Mouse (Mus musculus): ENCODE results near the gene Fthl17c. TPM values are rescaled to one million over a fixed set of nuclear protein-coding genes. Genes with fewer than 3 reads are reported as not detected.
"Not testable (repeated sequence)": the region's sequence is repeated elsewhere in the genome, so short reads cannot be mapped to it uniquely, and the experiment has no call there.

Fthl17c gene
- polyA plus RNA-seq (2015; fragmentation: Nextera tagmentation; extraction: Ambion mirVana): not detected in 2 replicates

GRCm38 (mm10) chrX:8976459-8976858 is at the start of gene Fthl17c:
Gene Fthl17c (minus strand): TSS chrX:8976559.
- no CpG with 5 or more reads among the region's 11 CpGs for WGBS
- not testable (repeated sequence) for H3K27me3 ChIP-seq; ATAC-seq (ENCODE audit: insufficient number of reproducible peaks, low FRiP score, low TSS enrichment, low read depth); H3K4me3 ChIP-seq (replicated peaks); H3K9ac ChIP-seq; H3K9me3 ChIP-seq (replicated peaks); H3K4me1 ChIP-seq; H3K4me2 ChIP-seq (replicated peaks); H3K27ac ChIP-seq (replicated peaks); H3K36me3 ChIP-seq

- ATAC-seq (ENCODE audit: insufficient number of reproducible peaks, low FRiP score, low TSS enrichment, low read depth): no peak
- H3K27me3 ChIP-seq: no peaks in the 10 kb centered on the region
- no peaks in the 10 kb centered on the region for H3K4me1 ChIP-seq
- no peak overlapping the region for H3K27ac ChIP-seq (replicated peaks)
- H3K9ac ChIP-seq: no peak overlapping the region
- H3K4me2 ChIP-seq (replicated peaks): no peak overlapping the region
- 63% methylated on average over 10 of the region's 10 CpGs for WGBS
- H3K36me3 ChIP-seq: no peaks in the 10 kb centered on the region
- H3K4me3 ChIP-seq (replicated peaks): no peak overlapping the region
- H3K9me3 ChIP-seq (replicated peaks): no peaks in the 10 kb centered on the region
Observed at GRCm38 (mm10) chrX:9019481-9019880, 43.1 kb upstream of the Fthl17c start.

- Histone ChIP-seq H3K4me2 (replicated peaks) (no peak overlapping the region), H3K27ac (replicated peaks) (no peak overlapping the region), H3K9me3 (replicated peaks) (no peaks in the 10 kb centered on the region), H3K9ac (no peak overlapping the region), H3K4me1 (no peaks in the 10 kb centered on the region), H3K4me3 (replicated peaks) (no peak overlapping the region), H3K36me3 (no peaks in the 10 kb centered on the region), H3K27me3 (no peaks in the 10 kb centered on the region)
- 64% methylated on average over 1 of the region's 1 CpGs for WGBS
- no peak for ATAC-seq (ENCODE audit: insufficient number of reproducible peaks, low FRiP score, low TSS enrichment, low read depth)
Observed at GRCm38 (mm10) chrX:9016079-9016478, 39.7 kb upstream of the Fthl17c start.

GRCm38 (mm10) chrX:8986655-8987054 is 10.3 kb upstream of the Fthl17c start, which contains the start of gene Fthl17d:
Gene Fthl17d (minus strand): TSS chrX:8986755.
- H3K9ac ChIP-seq; H3K9me3 ChIP-seq (replicated peaks); ATAC-seq (ENCODE audit: insufficient number of reproducible peaks, low FRiP score, low TSS enrichment, low read depth); H3K36me3 ChIP-seq; H3K4me2 ChIP-seq (replicated peaks); H3K4me1 ChIP-seq; H3K27me3 ChIP-seq; H3K27ac ChIP-seq (replicated peaks); H3K4me3 ChIP-seq (replicated peaks): not testable (repeated sequence)
- WGBS: no CpG with 5 or more reads among the region's 9 CpGs

GRCm38 (mm10) chrX:8964618-8965017 is 11.7 kb downstream of the Fthl17c start:
- ATAC-seq (ENCODE audit: insufficient number of reproducible peaks, low FRiP score, low TSS enrichment, low read depth); H3K4me3 ChIP-seq (replicated peaks); H3K36me3 ChIP-seq; H3K4me1 ChIP-seq; H3K4me2 ChIP-seq (replicated peaks); H3K9me3 ChIP-seq (replicated peaks); H3K9ac ChIP-seq; H3K27me3 ChIP-seq; H3K27ac ChIP-seq (replicated peaks): not testable (repeated sequence)
- 49% methylated on average over 4 of the region's 4 CpGs for WGBS

GRCm38 (mm10) chrX:8962875-8963274 is 13.5 kb downstream of the Fthl17c start, which contains the start of gene Fthl17b:
Gene Fthl17b (minus strand): TSS chrX:8962975.
- H3K27me3 ChIP-seq, H3K9ac ChIP-seq: not testable (repeated sequence)

GRCm38 (mm10) chrX:8948130-8948805 is 28.1 kb downstream of the Fthl17c start:
- H3K9ac ChIP-seq; H3K4me3 ChIP-seq (replicated peaks); ATAC-seq (ENCODE audit: insufficient number of reproducible peaks, low FRiP score, low TSS enrichment, low read depth); H3K4me1 ChIP-seq; H3K36me3 ChIP-seq; H3K9me3 ChIP-seq (replicated peaks); H3K27ac ChIP-seq (replicated peaks); H3K4me2 ChIP-seq (replicated peaks); H3K27me3 ChIP-seq: not testable (repeated sequence)
- WGBS: 19% methylated on average over 7 of the region's 7 CpGs

More at GRCm38 (mm10) chrX:8962875-8963274, 13.5 kb downstream of the Fthl17c start, which contains the start of gene Fthl17b:
- H3K4me3 ChIP-seq (replicated peaks); H3K27ac ChIP-seq (replicated peaks); ATAC-seq (ENCODE audit: insufficient number of reproducible peaks, low FRiP score, low TSS enrichment, low read depth); H3K36me3 ChIP-seq; H3K4me1 ChIP-seq; H3K9me3 ChIP-seq (replicated peaks); H3K4me2 ChIP-seq (replicated peaks): not testable (repeated sequence)
- 97% methylated on average over 4 of the region's 11 CpGs for WGBS

GRCm38 (mm10) chrX:8944041-8944440 is 32.3 kb downstream of the Fthl17c start:
- Histone ChIP-seq H3K27ac (replicated peaks) (no peak overlapping the region), H3K9ac (no peak overlapping the region), H3K4me3 (replicated peaks) (no peak overlapping the region), H3K36me3 (no peaks in the 10 kb centered on the region), H3K9me3 (replicated peaks) (no peaks in the 10 kb centered on the region), H3K27me3 (no peaks in the 10 kb centered on the region), H3K4me1 (no peaks in the 10 kb centered on the region), H3K4me2 (replicated peaks) (no peak overlapping the region)
- WGBS: 80% methylated on average over 8 of the region's 8 CpGs
- ATAC-seq (ENCODE audit: insufficient number of reproducible peaks, low FRiP score, low TSS enrichment, low read depth): no peak

- H3K9me3 ChIP-seq (replicated peaks): no peaks in the 10 kb centered on the region
- ATAC-seq (ENCODE audit: insufficient number of reproducible peaks, low FRiP score, low TSS enrichment, low read depth): no peak
- no peak overlapping the region for H3K4me2 ChIP-seq (replicated peaks)
- H3K36me3 ChIP-seq: no peaks in the 10 kb centered on the region
- 34% methylated on average over 4 of the region's 4 CpGs for WGBS
- H3K27me3 ChIP-seq: no peaks in the 10 kb centered on the region
- H3K4me1 ChIP-seq: no peaks in the 10 kb centered on the region
- H3K4me3 ChIP-seq (replicated peaks): no peak overlapping the region
- H3K27ac ChIP-seq (replicated peaks): no peak overlapping the region
- H3K9ac ChIP-seq: no peak overlapping the region
Observed at GRCm38 (mm10) chrX:8927308-8927707, 49.1 kb downstream of the Fthl17c start.

Other genes with a start within 250 kb of the Fthl17c start
- not detected in 2 replicates for gene Ssx9, start 228.1 kb downstream of the Fthl17c start, polyA plus RNA-seq (2015; fragmentation: Nextera tagmentation; extraction: Ambion mirVana)
- not detected in 2 replicates for gene Ssxb5, start 172.9 kb downstream of the Fthl17c start, polyA plus RNA-seq (2015; fragmentation: Nextera tagmentation; extraction: Ambion mirVana)
- gene Gm6592, start 132.6 kb downstream of the Fthl17c start, polyA plus RNA-seq (2015; fragmentation: Nextera tagmentation; extraction: Ambion mirVana): not detected in 2 replicates
- not detected in 2 replicates for gene Gm5751, start 102.3 kb downstream of the Fthl17c start, polyA plus RNA-seq (2015; fragmentation: Nextera tagmentation; extraction: Ambion mirVana)
- 3.6 and 4.3 TPM in 2 replicates for gene B630019K06Rik, start 84.2 kb downstream of the Fthl17c start, polyA plus RNA-seq (2015; fragmentation: Nextera tagmentation; extraction: Ambion mirVana)
- not detected in 2 replicates for gene Fthl17b, start 13.6 kb downstream of the Fthl17c start, polyA plus RNA-seq (2015; fragmentation: Nextera tagmentation; extraction: Ambion mirVana)
- gene Fthl17d, start 10.2 kb upstream of the Fthl17c start, polyA plus RNA-seq (2015; fragmentation: Nextera tagmentation; extraction: Ambion mirVana): not detected in 2 replicates
- not detected in 2 replicates for gene Fthl17e, start 56.9 kb upstream of the Fthl17c start, polyA plus RNA-seq (2015; fragmentation: Nextera tagmentation; extraction: Ambion mirVana)
- not detected in 2 replicates for gene Fthl17f, start 86.5 kb upstream of the Fthl17c start, polyA plus RNA-seq (2015; fragmentation: Nextera tagmentation; extraction: Ambion mirVana)
- gene 4930402K13Rik, start 128.0 kb upstream of the Fthl17c start, polyA plus RNA-seq (2015; fragmentation: Nextera tagmentation; extraction: Ambion mirVana): not detected in 2 replicates
- gene Lancl3, start 223.3 kb upstream of the Fthl17c start, polyA plus RNA-seq (2015; fragmentation: Nextera tagmentation; extraction: Ambion mirVana): 0.88 and 0.96 TPM in 2 replicates